Comparison of ENCODE assay signal across 16 mouse cellular contexts in genomic region chr16:85446306-85446705, GRCm38 (mm10).
"Had no signal": no experiment of that assay in that cellular context is flagged by ENCODE, and none has a peak within 500 bp of the region (broad histone marks: within the 10 kb centered on the region; RNA-seq: fewer than 3 reads in every experiment).

No protein-coding gene starts in this region.

- H3K9me3 ChIP-seq: limb, embryonic 10.5 days; limb, embryonic 13.5 days; liver, embryonic 12.5 days; liver, embryonic 15.5 days; lung, embryonic 15.5 days had no signal

- H3K9ac ChIP-seq: limb, embryonic 13.5 days; liver, embryonic 12.5 days; liver, embryonic 15.5 days; lung, embryonic 15.5 days had no signal

- H3K27me3 ChIP-seq: limb, embryonic 13.5 days; liver, embryonic 12.5 days; liver, embryonic 15.5 days; lung, embryonic 15.5 days; megakaryocyte, embryonic 14.5 days had no signal

- H3K4me3 ChIP-seq: limb, embryonic 10.5 days; limb, embryonic 13.5 days; liver, embryonic 12.5 days; liver, embryonic 15.5 days; lung, embryonic 15.5 days; megakaryocyte, embryonic 14.5 days had no signal

- H3K4me2 ChIP-seq: limb, embryonic 13.5 days; liver, embryonic 12.5 days; liver, embryonic 15.5 days; lung, embryonic 15.5 days; midbrain, embryonic 11.5 days had no signal

- DNase-seq: kidney, adult 18-20 months; kidney, postnatal 10 days; liver; lung, adult 18-20 months; midbrain, embryonic 14.5 days; right cerebral cortex, postnatal 14 days; right cerebral cortex, postnatal 4 days; thymus, postnatal 25 days had no signal

- ATAC-seq: intestine, embryonic 16.5 days; liver, embryonic 12.5 days had no signal

- H3K36me3 ChIP-seq: limb, embryonic 10.5 days; limb, embryonic 13.5 days; liver, embryonic 12.5 days; liver, embryonic 15.5 days; lung, embryonic 15.5 days had no signal

- H3K27ac ChIP-seq: limb, embryonic 10.5 days; limb, embryonic 13.5 days; liver, embryonic 12.5 days; liver, embryonic 15.5 days; lung, embryonic 15.5 days had no signal

- H3K4me1 ChIP-seq: limb, embryonic 10.5 days; limb, embryonic 13.5 days; liver, embryonic 12.5 days; liver, embryonic 15.5 days; lung, embryonic 15.5 days; megakaryocyte, embryonic 14.5 days had no signal
